Mouse (Mus musculus) erythroblast, embryonic 14.5 days (primary cell): ENCODE data around the gene 1110004F10Rik. TPM values are rescaled to one million over a fixed set of nuclear protein-coding genes. Genes with fewer than 3 reads are reported as not detected.

Experiments used
- H3K27me3 ChIP-seq: 2 replicates; pipeline ENCODE4 v1.6.1; 2012; ENCODE audit warnings: inconsistent platforms; ENCODE audit not compliant: control insufficient read depth
- H3K36me3 ChIP-seq: 2 replicates; pipeline ENCODE4 v1.6.1; 2012; ENCODE audit warnings: mild to moderate bottlenecking, inconsistent platforms; ENCODE audit not compliant: control insufficient read depth
- H3K4me1 ChIP-seq: 2 replicates; pipeline ENCODE4 v1.6.1; 2012; ENCODE audit warnings: inconsistent platforms; ENCODE audit not compliant: control insufficient read depth
- H3K4me3 ChIP-seq: replicated peaks from 2 replicates; pipeline ENCODE3; 2012; ENCODE audit warnings: moderate library complexity, mild to moderate bottlenecking, inconsistent platforms
- H3K9me3 ChIP-seq: 2 replicates; pipeline ENCODE4 v1.6.1; 2012; ENCODE audit warnings: low read length, inconsistent platforms, mixed read lengths; ENCODE audit not compliant: control insufficient read depth
- GATA1 ChIP-seq: IDR thresholded peaks from 2 replicates; pipeline ENCODE4 v1.6.1; 2012; ENCODE audit warnings: low read length, inconsistent platforms, mixed read lengths
- TAL1 ChIP-seq: IDR thresholded peaks from 3 replicates; pipeline ENCODE4 v1.6.1; 2012; ENCODE audit warnings: low read length, inconsistent platforms, mixed read lengths
- polyA plus RNA-seq: library from polyadenylated mRNA; stranded (reverse); fragments of >175 nt; gene quantifications from 2 replicates; pipeline ENCODE4 v1.2.3, GENCODE M21; 2012

1110004F10Rik gene
- 4.2 and 5.1 TPM in 2 replicates for polyA plus RNA-seq

DNA sequence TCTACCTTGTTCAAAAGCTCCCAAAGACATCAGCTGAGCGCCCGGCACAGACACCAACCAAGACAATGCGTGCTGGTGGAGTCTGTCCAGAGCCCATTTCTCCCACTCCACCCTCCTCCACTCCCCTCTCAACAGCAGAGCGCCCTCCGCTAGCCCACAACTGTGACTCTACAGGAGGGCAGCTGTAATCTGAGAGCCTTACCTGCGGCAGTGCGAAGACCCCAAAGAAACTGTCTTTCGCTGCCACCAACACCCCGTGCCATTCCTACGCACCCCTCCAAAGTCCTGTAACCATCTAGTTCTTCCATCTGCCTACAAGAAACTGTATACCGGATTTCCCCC is at the start of gene 1110004F10Rik:
Gene 1110004F10Rik (plus strand): TSS at position 202 of the 342 bp plus-strand sequence.
- H3K4me3 ChIP-seq, result peak within 1 kb of the TSS; percentile 42
- peaks cover 82% of the 10 kb centered on the region for H3K27me3 ChIP-seq
- peaks cover 20% of the 10 kb centered on the region; the same call in 1 of the 2 replicates for H3K9me3 ChIP-seq
- TF ChIP-seq TAL1 (no peak), GATA1 (no peak)
- H3K36me3 ChIP-seq, result no peaks in the 10 kb centered on the region
- H3K4me1 ChIP-seq, result peaks cover 23% of the 10 kb centered on the region

GRCm38 (mm10) chr7:116002726-116003125 is 36.5 kb upstream of the 1110004F10Rik start:
- Histone ChIP-seq H3K27me3 (peaks cover 15% of the 10 kb centered on the region), H3K36me3 (no peaks in the 10 kb centered on the region), H3K4me3 (no peak overlapping the region), H3K4me1 (no peaks in the 10 kb centered on the region; the same call in 1 of the 2 replicates), H3K9me3 (no peaks in the 10 kb centered on the region)
- TF ChIP-seq GATA1 (no peak), TAL1 (no peak)

DNA sequence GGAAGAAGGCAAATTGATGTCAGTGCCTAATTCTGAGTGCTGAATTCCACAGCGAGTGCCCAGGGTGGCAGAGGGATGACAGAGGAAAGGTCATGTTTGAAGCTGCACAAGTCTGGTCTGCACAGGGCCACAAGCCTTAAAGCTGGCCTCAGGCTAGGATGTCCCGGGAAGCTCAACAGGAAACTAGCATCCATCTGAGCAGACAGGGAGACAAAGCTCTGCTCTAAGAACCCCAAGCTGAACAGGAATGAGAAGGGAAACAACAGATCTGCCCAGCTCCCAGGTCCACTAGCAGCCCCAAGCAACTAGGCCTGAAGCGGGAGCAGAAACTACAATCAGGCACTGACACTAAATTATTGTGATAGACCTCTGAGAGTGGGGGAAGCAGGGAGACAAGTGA is 9.2 kb upstream of the 1110004F10Rik start:
- Histone ChIP-seq H3K9me3 (peaks cover 16% of the 10 kb centered on the region; the same call in 1 of the 2 replicates), H3K27me3 (peaks cover 96% of the 10 kb centered on the region), H3K36me3 (no peaks in the 10 kb centered on the region), H3K4me3 (no peak overlapping the region), H3K4me1 (peaks cover 38% of the 10 kb centered on the region)
- TF ChIP-seq GATA1 (no peak), TAL1 (no peak)

DNA sequence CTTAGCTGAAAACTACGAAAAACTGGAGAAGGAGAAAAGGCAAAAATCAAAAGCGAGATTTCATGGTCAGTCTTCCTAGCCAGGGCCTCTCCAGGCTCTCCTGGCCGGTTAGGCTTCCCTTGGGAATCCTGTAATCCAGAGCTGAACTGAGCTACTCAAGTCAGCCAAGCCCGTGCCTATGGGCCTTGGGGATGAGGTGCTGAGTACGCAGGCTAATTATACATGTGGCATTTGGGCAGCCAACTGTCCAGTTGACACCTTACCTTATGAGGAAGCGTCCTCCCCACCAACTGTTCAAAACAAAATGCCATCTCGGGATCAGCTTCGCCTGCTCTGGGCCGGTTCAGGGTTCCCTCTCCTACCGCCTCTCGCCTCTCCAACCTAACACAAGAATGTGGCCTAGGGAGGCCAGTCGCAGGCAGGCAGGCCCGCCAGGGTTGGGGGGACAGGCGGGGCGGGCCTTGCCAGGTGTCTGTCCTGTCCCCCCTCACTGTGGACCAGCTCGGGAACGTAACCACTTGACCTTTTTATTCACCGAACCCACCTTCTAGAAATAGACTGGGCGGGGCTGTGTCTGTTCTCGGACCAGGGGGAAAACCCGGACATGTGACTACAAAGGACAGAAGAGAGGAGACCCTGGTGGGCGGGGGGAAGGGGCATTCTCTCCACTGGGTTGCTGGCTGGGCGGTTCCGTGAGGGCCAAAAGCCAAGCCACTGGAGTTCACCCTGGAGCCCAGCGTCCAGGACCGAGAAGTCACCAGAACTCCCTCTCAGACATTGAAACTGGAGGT is 8.4 kb upstream of the 1110004F10Rik start:
- Histone ChIP-seq H3K36me3 (no peaks in the 10 kb centered on the region), H3K9me3 (peaks cover 16% of the 10 kb centered on the region; the same call in 1 of the 2 replicates), H3K4me3 (peak overlapping the region; percentile 79), H3K4me1 (peaks cover 38% of the 10 kb centered on the region), H3K27me3 (peaks cover 96% of the 10 kb centered on the region)
- no peak for TF ChIP-seq GATA1
- TF ChIP-seq TAL1, result no peak

DNA sequence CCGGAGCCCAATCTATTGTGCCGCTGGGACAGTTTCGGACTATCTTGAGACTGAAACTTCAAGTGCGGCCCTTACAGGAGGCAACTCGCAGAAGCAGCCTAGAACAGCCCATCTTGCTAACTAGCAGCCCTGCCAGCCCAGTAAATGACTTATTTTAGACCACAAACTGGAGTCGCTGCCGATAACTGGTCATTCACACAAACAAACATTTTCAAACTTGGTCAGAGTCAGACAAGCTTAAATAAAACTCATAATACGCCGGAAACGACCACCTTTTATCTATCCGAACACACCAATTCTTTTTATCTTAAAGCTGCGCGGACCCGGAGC is 7.8 kb upstream of the 1110004F10Rik start:
- Histone ChIP-seq H3K4me3 (peak overlapping the region; percentile 79), H3K9me3 (peaks cover 16% of the 10 kb centered on the region; the same call in 1 of the 2 replicates), H3K4me1 (peaks cover 38% of the 10 kb centered on the region), H3K27me3 (peaks cover 96% of the 10 kb centered on the region), H3K36me3 (no peaks in the 10 kb centered on the region)
- TF ChIP-seq TAL1 (no peak), GATA1 (no peak)

- TF ChIP-seq TAL1 (no peak), GATA1 (no peak)
- Histone ChIP-seq H3K9me3 (peaks cover 16% of the 10 kb centered on the region; the same call in 1 of the 2 replicates), H3K27me3 (peaks cover 96% of the 10 kb centered on the region), H3K4me3 (peak overlapping the region; percentile 79), H3K4me1 (peaks cover 38% of the 10 kb centered on the region), H3K36me3 (no peaks in the 10 kb centered on the region)
Observed at GRCm38 (mm10) chr7:116031718-116032595, 7.2 kb upstream of the 1110004F10Rik start.

DNA sequence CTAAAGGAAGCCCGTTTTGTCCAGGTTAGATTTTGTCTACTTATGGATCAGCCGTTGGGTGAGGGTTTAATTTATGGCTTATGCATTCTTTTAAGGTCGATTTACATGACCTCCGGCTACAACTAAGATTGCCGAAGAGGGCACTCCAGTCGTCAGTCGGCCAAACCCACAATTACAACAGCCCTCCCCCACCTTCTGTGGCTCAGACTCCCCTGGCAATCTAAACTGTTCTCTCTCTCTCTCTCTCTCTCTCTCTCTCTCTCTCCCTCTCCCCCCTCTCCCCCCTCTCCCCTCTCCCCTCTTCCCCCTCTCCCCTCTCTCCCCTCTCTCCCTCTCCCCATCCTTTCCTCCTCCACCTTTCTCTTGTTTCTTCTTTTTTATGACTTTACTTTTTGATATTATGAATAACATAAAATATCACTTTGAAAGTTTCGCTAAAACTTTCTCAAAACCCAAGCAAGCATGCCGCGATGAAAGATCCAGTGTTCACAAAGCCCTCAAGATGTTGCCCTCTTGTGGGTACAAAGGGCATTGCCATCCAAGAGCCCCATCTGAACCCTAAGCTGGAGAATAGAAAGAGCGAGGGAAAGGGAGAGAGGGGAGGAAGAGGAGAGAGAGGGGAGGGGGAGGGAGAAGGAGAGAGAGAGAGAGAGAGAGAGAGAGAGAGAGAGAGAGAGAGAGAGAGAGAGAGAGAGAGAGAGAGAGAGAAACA is 6.4 kb upstream of the 1110004F10Rik start:
- Histone ChIP-seq H3K27me3 (peaks cover 96% of the 10 kb centered on the region), H3K36me3 (no peaks in the 10 kb centered on the region), H3K4me3 (peak overlapping the region; percentile 79), H3K9me3 (peaks cover 22% of the 10 kb centered on the region; the same call in 1 of the 2 replicates), H3K4me1 (peaks cover 42% of the 10 kb centered on the region)
- TF ChIP-seq GATA1 (no peak), TAL1 (no peak)

- TF ChIP-seq TAL1, result no peak
- no peak for TF ChIP-seq GATA1
Observed at GRCm38 (mm10) chr7:116033371-116034241, 5.6 kb upstream of the 1110004F10Rik start.

More at GRCm38 (mm10) chr7:116033371-116034241, 5.6 kb upstream of the 1110004F10Rik start:
- H3K4me3 ChIP-seq, result peak overlapping the region; percentile 79
- H3K9me3 ChIP-seq, result peaks cover 24% of the 10 kb centered on the region; the same call in 1 of the 2 replicates
- no peaks in the 10 kb centered on the region for H3K36me3 ChIP-seq
- peaks cover 44% of the 10 kb centered on the region for H3K4me1 ChIP-seq
- peaks cover 99% of the 10 kb centered on the region for H3K27me3 ChIP-seq
